Mouse (Mus musculus) retina, embryonic 14.5 days (tissue): ENCODE data around the gene Hdac4.

Experiments used
- DNase-seq: peaks from one replicate; pipeline ENCODE4 v3.0.0-alpha.2; 2015; ENCODE audit warnings: low spot score

The Hdac4 gene

GRCm38 (mm10) chr1:92030541-92030940, 165.0 kb downstream of the Hdac4 start:
- DNase-seq = no peak

- DNase-seq = no peak
Measured at GRCm38 (mm10) chr1:92028158-92028557, 167.3 kb downstream of the Hdac4 start.

GRCm38 (mm10) chr1:92026351-92026750, 169.1 kb downstream of the Hdac4 start:
- DNase-seq = no peak

GRCm38 (mm10) chr1:92023906-92024305, 171.6 kb downstream of the Hdac4 start:
- DNase-seq = no peak

GRCm38 (mm10) chr1:92022009-92022408, 173.5 kb downstream of the Hdac4 start:
- no peak for DNase-seq

- no peak for DNase-seq
Measured at GRCm38 (mm10) chr1:92015938-92016672, 179.4 kb downstream of the Hdac4 start.

- no peak for DNase-seq
Measured at GRCm38 (mm10) chr1:92015252-92015651, 180.2 kb downstream of the Hdac4 start.

GRCm38 (mm10) chr1:92014496-92014895, 181.0 kb downstream of the Hdac4 start:
- DNase-seq = no peak

GRCm38 (mm10) chr1:92006666-92007065, 188.8 kb downstream of the Hdac4 start:
- no peak for DNase-seq

GRCm38 (mm10) chr1:92005617-92005940, 189.9 kb downstream of the Hdac4 start:
- no peak for DNase-seq

GRCm38 (mm10) chr1:92004906-92005616, 190.4 kb downstream of the Hdac4 start:
- no peak for DNase-seq

- no peak for DNase-seq
Measured at GRCm38 (mm10) chr1:92004122-92004521, 191.4 kb downstream of the Hdac4 start.

GRCm38 (mm10) chr1:92000226-92000625, 195.3 kb downstream of the Hdac4 start:
- DNase-seq = no peak

GRCm38 (mm10) chr1:91993658-91994165, 201.8 kb downstream of the Hdac4 start:
- no peak for DNase-seq

- DNase-seq = no peak
Measured at GRCm38 (mm10) chr1:91992652-91993051, 202.8 kb downstream of the Hdac4 start.

GRCm38 (mm10) chr1:91991597-91991996, 203.9 kb downstream of the Hdac4 start:
- DNase-seq = no peak

GRCm38 (mm10) chr1:91990852-91991251, 204.6 kb downstream of the Hdac4 start:
- DNase-seq = no peak

GRCm38 (mm10) chr1:91988866-91989265, 206.6 kb downstream of the Hdac4 start:
- DNase-seq = no peak

GRCm38 (mm10) chr1:91987431-91987830, 208.1 kb downstream of the Hdac4 start:
- DNase-seq = no peak

GRCm38 (mm10) chr1:91985783-91986182, 209.7 kb downstream of the Hdac4 start:
- no peak for DNase-seq

GRCm38 (mm10) chr1:91984507-91984906, 211.0 kb downstream of the Hdac4 start:
- DNase-seq = no peak

GRCm38 (mm10) chr1:91981381-91981780, 214.1 kb downstream of the Hdac4 start:
- no peak for DNase-seq

- peak; percentile 43 for DNase-seq
Measured at GRCm38 (mm10) chr1:91978443-91978842, 217.1 kb downstream of the Hdac4 start.
